Mouse (Mus musculus) kidney, postnatal 25 days (tissue): ENCODE measurements around the gene Ugt2a2.
"Not testable (repeated sequence)": the region's sequence is repeated elsewhere in the genome, so short reads cannot be mapped to it uniquely, and the experiment has no call there.

Source experiments
- DNase-seq, 2 experiments: peaks; one replicate each; pipeline ENCODE4 v3.0.0; 2021; ENCODE audit warnings: mixed read lengths in 2 of 2

Gene Ugt2a2

GRCm38 (mm10) chr5:87482160-87482559 is at the start of gene Ugt2a2:
Ugt2a2 (minus strand) TSS chr5:87482260.
- no peak for DNase-seq

- DNase-seq = peak; percentile 12 to 72
Observed at GRCm38 (mm10) chr5:87523561-87523960, 41.5 kb upstream of the Ugt2a2 start.

GRCm38 (mm10) chr5:87505776-87506458 is 23.9 kb upstream of the Ugt2a2 start:
- DNase-seq = no peak

- no peak for DNase-seq
Observed at GRCm38 (mm10) chr5:87502687-87503086, 20.6 kb upstream of the Ugt2a2 start.

- DNase-seq = no peak
Observed at GRCm38 (mm10) chr5:87499341-87499740, 17.3 kb upstream of the Ugt2a2 start.

GRCm38 (mm10) chr5:87498936-87499335 is 16.9 kb upstream of the Ugt2a2 start:
- DNase-seq = no peak

- no peak for DNase-seq
Observed at GRCm38 (mm10) chr5:87490771-87491170, 8.7 kb upstream of the Ugt2a2 start, which contains the start of gene Ugt2a1. Ugt2a1 (minus strand) TSS chr5:87490871.

- not testable (repeated sequence) for DNase-seq
Observed at GRCm38 (mm10) chr5:87486706-87487105, 4.6 kb upstream of the Ugt2a2 start, which contains the start of gene Gm43638. Gm43638 (minus strand) TSS chr5:87486806.

GRCm38 (mm10) chr5:87458810-87459209 is 23.2 kb downstream of the Ugt2a2 start:
- no peak for DNase-seq

- no peak for DNase-seq
Observed at GRCm38 (mm10) chr5:87457701-87458100, 24.4 kb downstream of the Ugt2a2 start.

- DNase-seq = peak; percentile 12 to 40
Observed at GRCm38 (mm10) chr5:87456216-87456850, 25.7 kb downstream of the Ugt2a2 start.

GRCm38 (mm10) chr5:87455519-87455918 is 26.5 kb downstream of the Ugt2a2 start:
- DNase-seq = no peak

- not testable (repeated sequence) for DNase-seq
Observed at GRCm38 (mm10) chr5:87452514-87452913, 29.5 kb downstream of the Ugt2a2 start.

GRCm38 (mm10) chr5:87436264-87436663 is 45.8 kb downstream of the Ugt2a2 start:
- peak; percentile 8 to 26 for DNase-seq

- no peak for DNase-seq
Observed at GRCm38 (mm10) chr5:87425676-87426075, 56.4 kb downstream of the Ugt2a2 start.

- DNase-seq = not testable (repeated sequence)
Observed at GRCm38 (mm10) chr5:87424041-87424440, 58.0 kb downstream of the Ugt2a2 start, which contains the start of gene Ugt2b38. Ugt2b38 (minus strand) TSS chr5:87424203.
